Mouse (Mus musculus) adipose tissue, adult 10 weeks (tissue): ENCODE data around the gene Pmpca. TPM values are rescaled to one million over a fixed set of nuclear protein-coding genes. Genes with fewer than 3 reads are reported as not detected.

ENCODE experiments used
- polyA plus RNA-seq: library from polyadenylated mRNA; stranded (reverse); fragments of 350-450 nt; fragmentation: Illumina TruSeq; extraction: RNeasy Lipid Tissue Mini Kit (QIAGEN cat#74804); gene quantifications from one replicate; pipeline ENCODE4 v1.2.3, GENCODE M21; 2014; ENCODE audit warnings: low read depth, low replicate concordance

The Pmpca gene
- 50.9 TPM for polyA plus RNA-seq

GRCm38 (mm10) chr2:26389154-26389690 lies at the start of gene Pmpca, which contains the start of gene Entr1:
Gene Pmpca, plus strand, starts transcription at chr2:26389339.
Gene Entr1, minus strand, starts transcription at chr2:26389316.

GRCm38 (mm10) chr2:26351358-26352290 lies 37.5 kb upstream of the Pmpca start, which contains the start of gene Dnlz:
Gene Dnlz, minus strand, starts transcription at chr2:26352110.

GRCm38 (mm10) chr2:26360772-26361171 lies 28.4 kb upstream of the Pmpca start, which contains the start of gene Card9:
Gene Card9, minus strand, starts transcription at chr2:26360918.

GRCm38 (mm10) chr2:26380131-26380771 lies 8.9 kb upstream of the Pmpca start, which contains the start of gene Snapc4:
Gene Snapc4, minus strand, starts transcription at chr2:26380653.

GRCm38 (mm10) chr2:26408515-26409356 lies 19.6 kb downstream of the Pmpca start, which contains the start of gene Inpp5e:
Gene Inpp5e, minus strand, starts transcription at chr2:26409203.

GRCm38 (mm10) chr2:26444946-26445665 lies 56.0 kb downstream of the Pmpca start, which contains the start of gene Sec16a:
Gene Sec16a, minus strand, starts transcription at chr2:26445216.

Other genes starting within 250 kb of the Pmpca start
- 0.15 TPM for gene Lhx3, start 181.1 kb upstream of the Pmpca start, polyA plus RNA-seq
- 53.8 TPM for gene Qsox2, start 151.8 kb upstream of the Pmpca start, polyA plus RNA-seq
- gene Ccdc187, start 94.8 kb upstream of the Pmpca start, polyA plus RNA-seq, result 13.4 TPM
- 14.9 TPM for gene Gpsm1, start 73.8 kb upstream of the Pmpca start, polyA plus RNA-seq
- gene Dnlz, start 37.2 kb upstream of the Pmpca start, polyA plus RNA-seq, result 13.7 TPM
- gene Card9, start 28.4 kb upstream of the Pmpca start, polyA plus RNA-seq, result 10.5 TPM
- 55.8 TPM for gene Snapc4, start 8.7 kb upstream of the Pmpca start, polyA plus RNA-seq
- 114 TPM for gene Entr1, start within 50 bp of the Pmpca start, polyA plus RNA-seq
- 20.0 TPM for gene Inpp5e, start 19.9 kb downstream of the Pmpca start, polyA plus RNA-seq
- gene Sec16a, start 55.9 kb downstream of the Pmpca start, polyA plus RNA-seq, result 86.4 TPM
- 35.6 TPM for gene Notch1, start 127.3 kb downstream of the Pmpca start, polyA plus RNA-seq
- 114 TPM for gene Egfl7, start 190.7 kb downstream of the Pmpca start, polyA plus RNA-seq
- not detected for gene Gm20532, start 197.3 kb downstream of the Pmpca start, polyA plus RNA-seq
- gene Agpat2, start 215.1 kb downstream of the Pmpca start, polyA plus RNA-seq, result 158 TPM
- 12.1 TPM for gene Fam69b, start 239.1 kb downstream of the Pmpca start, polyA plus RNA-seq